Mouse (Mus musculus) 416B (cell line): ENCODE measurements around the gene Rbpj.

Experiments used
- DNase-seq: peaks from one replicate; pipeline ENCODE4 v3.0.0; 2011; ENCODE audit warnings: low read depth

Rbpj gene

DNA sequence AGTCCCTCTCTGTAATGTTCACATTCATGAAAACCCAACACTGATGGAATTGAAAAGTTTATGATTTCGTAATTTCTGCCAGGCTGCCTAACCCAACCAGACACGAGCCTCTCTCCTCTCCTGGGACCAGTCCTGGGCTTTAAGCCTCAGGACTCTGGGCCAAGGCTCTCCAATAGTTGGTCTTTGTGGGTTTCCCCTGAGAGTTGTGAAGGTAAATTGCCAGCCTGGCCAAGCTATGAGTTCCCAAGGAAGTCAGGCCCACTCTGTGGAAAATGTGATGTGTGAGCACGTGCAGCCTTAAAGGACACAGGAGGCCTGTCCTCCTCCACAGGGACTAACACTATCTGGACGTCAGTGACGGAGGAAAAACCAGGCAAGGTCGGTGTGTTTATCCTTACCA, 85.4 kb downstream of the Rbpj start:
- no peak for DNase-seq

DNA sequence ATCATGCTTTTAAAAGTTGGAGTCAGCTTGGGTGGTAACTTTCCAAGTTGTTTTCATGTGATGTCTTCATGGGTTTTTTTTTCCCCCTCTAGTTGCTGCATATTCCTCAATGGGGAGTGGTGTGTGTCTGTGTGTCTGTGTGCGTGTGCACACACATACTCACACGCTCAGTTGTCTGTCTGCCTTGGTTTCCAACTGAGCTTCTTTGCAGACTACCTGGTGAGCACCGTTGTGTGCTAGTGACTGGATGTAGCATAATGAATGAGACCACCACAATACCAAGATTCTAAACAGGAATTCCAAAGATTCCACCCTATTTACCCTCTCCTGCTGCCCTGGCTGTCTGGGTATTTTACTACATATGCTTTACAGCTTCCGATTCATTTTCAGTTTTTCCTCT, 86.0 kb downstream of the Rbpj start:
- DNase-seq: no peak

DNA sequence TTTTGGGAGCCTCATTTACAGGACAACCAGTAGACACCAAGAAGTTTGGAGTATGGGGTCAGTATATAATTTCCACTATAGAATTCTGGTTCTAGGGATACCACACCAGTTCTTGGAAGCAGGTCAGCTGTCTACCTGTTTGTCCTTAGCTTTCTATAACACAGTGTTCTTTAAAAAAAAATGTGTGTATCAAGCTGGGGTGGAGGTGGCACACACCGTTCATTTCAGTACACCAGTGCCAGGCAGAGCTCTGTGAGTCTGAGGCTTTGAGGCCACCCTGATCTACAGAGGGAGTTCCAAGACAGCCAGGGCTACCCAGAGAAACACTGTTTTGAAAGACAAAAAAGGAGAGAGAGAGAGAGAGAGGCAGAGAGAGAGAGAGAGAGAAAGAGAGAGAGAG, 87.3 kb downstream of the Rbpj start:
- no peak for DNase-seq

DNA sequence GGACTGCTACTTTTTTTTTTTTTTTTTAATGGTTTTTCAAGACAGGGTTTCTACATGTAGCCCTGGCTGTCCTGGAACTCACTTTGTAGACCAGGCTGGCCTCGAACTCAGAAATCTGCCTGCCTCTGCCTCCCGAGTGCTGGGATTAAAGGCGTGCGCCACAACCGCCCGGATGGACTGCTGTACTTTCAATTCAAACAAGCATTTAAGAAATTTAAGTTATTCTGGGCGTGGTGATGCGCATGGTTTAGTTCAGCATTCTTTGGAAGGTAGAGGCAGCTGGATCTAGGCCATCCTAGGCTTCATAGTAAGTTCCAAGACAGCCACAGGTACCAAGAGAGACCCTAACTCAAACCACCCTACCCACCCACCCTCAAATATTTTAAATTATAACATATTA, 88.2 kb downstream of the Rbpj start:
- DNase-seq: no peak

DNA sequence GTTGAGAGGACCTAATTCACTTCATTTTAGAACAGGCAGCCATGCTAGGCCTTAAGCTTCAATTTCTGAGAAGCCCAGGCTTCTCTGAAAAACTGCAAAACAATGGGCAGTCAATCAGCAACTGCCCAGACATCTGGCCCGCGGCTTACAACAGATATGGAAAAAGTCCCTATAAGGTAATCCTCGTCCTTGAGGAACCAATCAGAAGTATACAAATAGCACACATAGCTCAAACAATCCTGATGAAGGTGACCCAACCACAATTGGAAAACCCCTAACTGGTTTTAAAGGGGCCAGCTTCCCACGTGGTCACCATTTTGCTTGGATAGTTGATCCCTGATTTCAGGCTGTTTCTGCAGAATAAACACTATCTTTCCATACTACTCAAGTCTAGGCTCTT, 89.0 kb downstream of the Rbpj start:
- no peak for DNase-seq

DNA sequence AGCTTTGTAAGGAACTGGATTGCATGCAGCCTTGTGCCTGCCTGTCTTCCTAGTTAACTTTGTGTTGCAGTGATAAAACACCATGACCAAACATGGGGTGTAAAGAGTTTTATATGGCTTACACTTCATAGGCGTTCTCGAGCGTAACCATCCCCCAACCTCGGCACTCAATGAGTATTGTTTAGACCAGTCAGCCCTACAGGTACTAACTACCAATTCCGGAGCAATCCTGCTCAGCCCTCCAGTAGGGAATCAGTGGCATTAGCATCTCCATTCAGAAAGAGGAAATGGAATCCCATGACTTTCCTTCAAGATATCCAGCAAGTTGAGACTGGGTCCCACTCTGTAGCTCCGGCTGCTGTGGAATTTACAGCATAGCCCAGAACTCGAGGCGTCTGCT, 89.5 kb downstream of the Rbpj start:
- DNase-seq: no peak

DNA sequence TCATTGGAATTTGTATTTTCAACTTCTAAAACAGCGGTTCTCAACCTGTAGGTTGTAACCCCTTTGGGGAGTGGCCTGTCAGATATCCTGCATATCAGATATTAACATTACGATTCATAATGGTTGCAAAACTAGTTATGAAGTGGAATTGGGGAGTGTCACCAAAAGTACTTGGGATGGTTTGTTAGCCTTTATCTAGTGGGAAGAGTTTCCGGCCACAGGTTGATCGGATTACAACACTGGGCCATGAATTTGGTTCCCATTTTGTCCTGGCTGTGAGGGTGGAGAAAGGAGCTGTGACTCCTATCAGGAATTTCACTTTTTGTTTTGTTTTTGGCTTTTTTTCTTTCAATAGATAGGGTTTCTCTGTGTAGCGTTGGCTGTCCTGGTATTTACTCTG, 90.0 kb downstream of the Rbpj start:
- no peak for DNase-seq

DNA sequence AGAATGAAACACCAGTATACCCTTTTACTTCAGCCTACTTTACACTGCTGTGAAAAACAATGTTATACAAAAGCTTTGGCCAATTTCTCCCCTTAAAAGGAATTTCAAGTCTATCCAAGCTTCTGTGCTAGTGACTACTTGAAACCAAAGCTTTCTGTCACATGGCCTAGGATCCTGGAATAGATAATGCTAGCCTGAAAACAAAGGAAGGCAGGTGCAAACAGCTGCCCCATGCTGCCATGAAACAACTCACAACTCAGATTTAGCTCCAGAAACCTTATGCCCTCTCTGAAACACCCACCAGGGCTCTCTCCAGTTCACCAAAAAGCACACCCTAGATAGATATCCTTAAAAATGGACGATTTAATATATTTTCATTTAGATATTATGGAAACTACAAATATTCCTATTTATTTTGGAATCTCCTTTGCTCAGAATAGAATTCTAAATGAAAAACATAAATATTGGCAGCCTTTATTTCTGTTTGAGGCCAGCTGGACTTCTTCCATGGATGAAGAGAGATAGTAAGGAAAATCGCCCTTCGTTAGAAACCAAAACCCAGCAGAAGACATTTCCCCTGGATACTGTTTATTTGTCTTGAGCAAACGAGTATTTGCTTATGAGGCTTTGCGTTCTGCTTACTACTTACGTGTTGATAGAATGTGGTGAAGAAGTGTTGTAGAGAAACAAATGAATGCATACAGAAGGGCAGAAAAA, 91.8 kb downstream of the Rbpj start:
- no peak for DNase-seq

DNA sequence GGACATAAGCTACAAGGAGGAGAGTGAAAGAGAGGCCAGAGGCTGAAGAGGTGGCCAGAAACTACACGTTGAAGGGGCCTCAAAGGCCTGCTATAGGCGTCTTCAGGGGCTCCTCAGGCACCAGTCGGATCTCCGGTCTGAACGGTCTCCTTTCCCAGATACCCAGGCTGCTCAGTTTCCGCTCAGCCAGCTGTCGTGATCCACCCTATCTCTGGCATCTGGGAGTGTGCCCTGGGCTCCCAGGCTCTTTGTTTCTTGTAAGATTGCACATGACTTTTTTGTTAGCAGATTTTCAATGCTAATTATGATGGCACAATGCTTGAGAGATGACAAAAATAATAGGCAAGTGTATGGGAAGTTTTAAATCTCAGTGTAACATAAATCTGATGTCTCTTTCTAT, 95.2 kb downstream of the Rbpj start:
- no peak for DNase-seq

DNA sequence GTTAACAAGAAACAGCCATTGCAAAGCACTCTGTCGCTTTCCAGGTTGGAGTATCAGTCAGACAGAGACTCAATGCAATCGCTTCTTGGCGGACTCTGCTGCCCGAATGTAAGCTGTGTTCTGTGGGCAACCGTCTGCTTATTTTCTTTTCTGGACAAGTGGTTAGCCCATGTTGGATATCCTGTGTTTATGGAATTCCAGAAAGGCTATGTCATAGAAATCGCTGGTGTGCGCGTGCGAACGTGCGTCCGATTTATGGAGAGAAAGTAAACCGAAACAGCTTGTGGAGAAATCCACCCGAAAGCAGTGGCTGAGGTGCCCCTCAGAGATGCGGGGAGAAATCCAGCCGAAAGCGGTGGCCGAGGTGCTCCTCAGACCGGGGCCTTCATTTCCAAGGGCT, 98.4 kb downstream of the Rbpj start:
- DNase-seq: no peak

DNA sequence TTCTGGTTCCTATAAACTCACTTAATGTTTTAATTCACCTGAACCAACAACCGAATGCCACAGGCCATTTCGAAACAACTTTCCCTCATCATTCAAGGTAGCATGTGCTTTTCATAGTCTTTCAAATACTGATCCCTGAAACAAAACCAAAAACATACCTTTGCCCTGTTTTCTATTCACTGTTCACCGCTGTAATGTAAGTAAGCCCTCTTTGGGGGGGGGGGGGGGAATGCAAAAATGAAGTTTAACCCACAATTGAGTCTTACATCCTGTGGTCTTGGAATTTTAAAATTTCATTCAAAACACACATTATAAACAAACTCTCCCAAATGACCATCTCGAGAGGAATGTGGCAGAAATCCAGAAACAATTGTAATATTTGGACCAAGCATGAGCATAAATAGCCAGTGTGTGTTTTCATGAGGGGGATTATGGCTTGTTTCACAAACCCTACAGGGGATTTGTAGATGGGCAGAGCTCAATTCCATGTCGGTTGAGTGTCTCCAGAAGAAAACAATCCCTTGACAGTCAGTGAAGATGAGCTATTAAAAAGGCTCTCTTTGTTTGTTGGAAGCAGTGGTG, 99.4 kb downstream of the Rbpj start:
- DNase-seq: no peak

DNA sequence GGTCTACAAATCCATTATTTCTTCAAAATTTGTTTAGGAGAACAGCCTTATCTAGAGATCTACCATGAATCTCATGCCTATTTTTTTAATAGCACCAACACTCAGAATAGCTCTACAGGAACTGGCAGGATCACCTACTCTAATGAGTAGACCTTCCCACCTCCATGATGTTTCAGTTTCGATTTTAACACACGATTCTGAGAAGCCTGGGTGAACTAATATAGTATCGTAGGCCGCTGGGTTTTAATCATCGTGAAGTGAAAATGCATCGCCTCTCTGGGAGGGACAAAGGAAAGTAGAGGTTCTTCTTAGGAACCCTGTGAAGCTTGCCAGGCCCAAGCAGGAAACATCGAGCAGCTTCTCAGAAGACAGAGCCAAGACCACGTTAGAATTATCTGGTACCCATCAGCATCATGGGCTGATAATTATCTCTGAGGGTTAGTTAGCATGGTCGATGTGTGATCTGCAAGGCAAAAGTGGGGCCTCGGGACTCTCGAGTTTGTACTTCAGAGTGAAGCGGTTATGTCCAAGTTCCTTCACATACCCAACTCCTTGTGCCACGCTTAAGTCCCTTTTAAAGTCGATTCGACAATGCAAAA, 100.6 kb downstream of the Rbpj start:
- no peak for DNase-seq

DNA sequence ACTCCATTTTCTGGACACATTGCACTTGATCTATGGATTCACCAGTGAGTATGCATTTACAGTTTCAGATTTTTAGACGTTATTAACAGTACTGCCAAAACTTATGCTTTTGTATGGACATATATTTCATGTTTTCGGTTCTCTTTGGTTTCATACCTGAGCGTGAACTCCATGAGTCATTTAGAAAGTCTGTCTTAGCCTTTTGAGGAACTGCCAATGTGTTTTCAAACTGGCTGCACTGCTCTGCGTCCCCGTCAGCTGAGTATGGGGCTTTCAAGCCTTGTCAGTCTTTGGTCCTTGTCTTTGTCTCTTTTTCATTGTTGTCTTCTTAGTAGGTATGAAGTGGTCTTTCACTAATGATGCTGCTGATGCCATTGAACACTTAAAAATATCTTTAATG, 106.5 kb downstream of the Rbpj start:
- DNase-seq: no peak

DNA sequence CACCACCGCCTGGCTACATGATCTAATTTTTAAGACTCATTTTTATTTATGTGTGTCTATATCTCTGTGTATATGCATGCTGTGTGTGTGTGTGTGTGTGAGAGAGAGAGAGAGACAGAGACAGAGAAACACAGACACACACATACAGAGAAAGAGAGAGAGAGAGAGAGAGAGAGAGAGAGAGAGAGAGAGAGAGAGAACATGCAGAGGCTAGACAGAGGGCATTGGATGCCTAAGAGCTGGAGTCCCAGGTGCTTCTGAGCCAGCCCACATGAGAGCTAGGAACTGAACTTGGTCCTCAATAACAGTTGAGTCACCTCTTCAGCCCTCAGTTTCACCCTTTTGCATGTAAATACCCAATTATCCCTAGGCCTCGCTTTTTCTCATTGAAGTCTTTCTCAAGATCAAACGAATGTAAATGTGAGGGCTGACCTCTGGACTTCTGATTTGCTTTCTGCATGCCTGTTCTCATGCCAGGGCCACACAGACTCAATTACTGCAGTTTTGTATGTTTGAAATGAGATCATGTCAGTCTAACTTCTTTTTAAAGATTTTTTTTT, 109.0 kb downstream of the Rbpj start:
- no peak for DNase-seq

DNA sequence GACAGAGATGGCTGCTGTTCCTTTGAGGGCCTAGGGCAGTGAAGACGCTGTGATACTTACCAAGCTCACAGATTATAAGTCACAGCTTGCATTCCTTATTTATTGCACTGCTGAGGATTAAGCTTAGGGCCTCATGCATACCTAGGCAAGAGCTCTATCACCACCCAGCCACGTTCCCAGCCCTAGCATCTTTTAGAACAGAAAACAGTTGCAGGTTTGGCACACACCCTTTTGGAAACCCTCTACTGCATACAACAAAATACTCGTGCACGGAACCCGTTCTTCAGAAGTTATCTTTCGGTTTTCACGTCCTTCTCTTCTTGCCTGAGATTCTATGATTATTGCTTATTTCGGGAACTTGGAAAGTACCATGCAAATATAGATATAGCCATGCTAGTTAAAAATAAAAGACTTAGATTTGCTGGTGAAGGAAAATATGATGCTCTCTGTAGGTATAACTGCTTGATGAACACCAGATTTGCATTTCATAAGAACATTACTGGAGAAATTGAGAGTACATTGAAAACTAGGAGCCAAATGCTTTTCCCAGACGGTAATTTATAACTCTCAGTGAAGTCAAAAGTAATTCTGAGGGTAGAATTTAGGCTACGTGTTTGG, 111.4 kb downstream of the Rbpj start:
- no peak for DNase-seq

DNA sequence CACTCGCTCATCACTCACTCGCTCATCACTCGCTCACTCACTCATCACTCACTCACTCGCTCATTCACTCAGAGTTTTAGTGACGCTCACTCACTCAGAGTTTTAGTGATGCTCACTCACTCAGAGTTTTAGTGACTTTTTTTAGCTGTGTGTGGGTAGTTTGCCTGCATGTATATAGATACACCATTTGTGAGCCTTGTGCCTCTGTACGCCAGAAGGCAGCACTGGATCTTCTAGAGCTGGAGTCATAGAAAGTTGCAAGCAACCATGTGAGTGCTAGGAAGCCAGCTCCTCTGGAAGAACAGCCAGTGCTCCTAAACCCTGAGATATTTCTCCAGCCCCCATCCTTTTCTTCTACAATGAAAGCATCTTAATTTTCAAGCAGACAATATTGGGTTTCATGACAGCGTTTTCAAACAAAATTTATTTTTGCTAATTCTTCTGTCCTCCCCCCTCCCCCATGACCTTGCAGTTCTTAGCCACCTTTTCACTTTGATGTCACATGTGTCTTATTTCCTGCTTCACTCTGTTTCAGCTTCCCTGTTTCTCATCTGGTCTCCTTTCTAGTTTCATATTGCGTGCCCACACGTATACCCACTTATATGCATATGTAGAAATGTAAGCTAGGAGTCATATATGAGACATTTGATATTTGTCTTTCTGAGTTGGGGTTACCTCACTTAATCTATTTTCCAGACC, 118.3 kb downstream of the Rbpj start:
- no peak for DNase-seq

DNA sequence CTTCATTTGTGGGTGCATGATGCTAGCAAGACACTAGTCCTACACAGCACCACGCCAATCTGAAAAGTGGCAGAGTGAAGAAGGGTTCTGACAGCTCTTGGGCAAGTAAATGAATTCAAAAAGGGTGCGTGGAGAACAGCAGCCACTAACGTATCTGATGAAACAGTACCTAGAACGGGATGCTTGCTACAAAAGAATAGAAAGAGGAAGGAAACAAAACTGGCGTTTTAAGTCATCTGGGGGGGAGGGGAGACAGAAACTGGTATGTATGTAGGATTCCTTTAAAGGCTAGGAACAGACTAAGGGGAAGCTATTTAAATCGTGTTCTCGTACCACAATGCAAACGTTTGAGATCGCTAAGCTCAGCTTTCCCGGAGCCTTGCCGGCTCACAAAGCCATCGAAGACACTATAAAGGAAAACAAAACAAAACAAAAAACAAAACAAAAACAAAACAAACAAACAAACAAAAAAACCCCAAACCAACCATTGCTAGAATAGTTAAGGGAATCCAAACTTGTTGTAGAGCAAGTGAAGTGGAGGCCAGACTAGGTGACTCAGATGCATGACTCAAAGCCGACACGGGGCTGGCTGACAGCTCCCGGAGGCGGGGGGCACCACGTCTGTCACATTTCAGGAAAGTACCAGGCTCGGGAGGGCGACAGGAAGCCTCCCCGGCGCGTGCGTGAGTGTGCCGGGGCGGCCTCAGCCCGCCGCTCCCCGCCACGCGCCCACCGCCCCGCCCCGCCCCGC, 122.6 kb downstream of the Rbpj start:
- DNase-seq: peak; percentile 91

DNA sequence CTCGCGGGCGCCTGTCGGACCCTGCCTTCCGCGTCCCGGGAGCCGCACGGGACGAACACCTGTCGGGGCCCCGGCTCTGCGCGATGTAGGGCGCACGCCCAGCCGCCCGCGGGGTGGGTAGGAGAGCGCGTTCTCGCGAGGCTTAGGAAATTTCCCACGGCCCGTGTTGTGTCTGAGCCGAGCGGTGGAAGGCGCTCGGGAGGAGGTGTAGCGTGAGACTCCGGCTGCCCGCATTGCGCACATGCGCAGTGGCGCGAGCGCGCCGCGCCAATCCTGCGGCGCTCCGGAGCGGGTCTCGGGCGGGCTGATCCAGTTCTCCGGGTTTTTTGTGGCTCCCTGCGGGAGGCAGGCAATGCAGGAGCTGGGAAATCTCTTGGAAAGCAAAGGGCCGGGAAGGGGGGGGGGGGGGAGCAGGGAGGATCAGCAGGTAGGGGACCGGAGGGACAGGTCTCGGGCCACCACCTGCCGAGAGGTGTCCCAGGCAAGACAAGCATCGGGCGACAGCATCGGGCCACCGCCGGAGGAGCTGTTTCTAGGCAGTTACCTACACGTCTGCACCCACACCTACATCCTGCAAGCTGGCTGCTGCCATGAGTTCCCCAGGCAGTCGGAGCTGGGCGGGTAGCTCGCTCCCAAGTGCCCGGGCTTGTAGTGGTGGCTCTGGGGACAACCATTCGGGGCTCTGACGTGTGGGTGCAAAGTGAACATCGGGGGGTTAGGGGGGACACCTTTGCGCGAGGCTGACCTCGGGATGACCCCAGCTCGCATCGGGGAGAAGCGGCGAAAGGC, 123.4 kb downstream of the Rbpj start:
- DNase-seq: peak; percentile 93

DNA sequence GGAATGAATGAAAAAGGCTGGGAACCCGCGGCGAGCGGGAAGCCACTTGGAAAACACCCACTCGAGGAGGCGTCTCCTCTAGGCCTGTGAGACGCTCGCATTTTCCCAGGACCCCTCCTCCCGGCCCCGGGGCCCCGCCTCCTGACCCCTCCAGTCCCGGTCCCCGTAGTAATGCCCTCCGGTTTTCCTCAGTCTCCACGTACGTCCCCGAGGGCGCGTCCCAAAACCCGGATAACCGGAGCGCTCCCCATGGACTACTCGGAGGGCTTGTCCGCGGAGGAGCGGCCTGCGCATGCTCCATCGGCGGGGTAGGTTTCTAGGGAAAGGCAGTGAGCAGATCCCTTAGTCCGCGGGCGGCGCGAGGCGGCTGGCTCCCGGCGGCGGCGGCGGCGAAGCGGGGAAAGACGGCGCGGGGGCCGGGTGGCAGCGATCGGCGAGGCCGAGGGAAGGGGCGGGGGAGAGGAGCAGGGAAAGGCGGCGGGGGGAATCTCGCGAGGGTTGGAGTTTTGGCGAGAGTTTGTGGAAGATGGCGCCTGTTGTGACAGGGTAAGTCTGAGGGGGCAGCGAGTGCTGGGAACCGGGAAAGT, 124.3 kb downstream of the Rbpj start:
- peak; percentile 97 for DNase-seq

DNA sequence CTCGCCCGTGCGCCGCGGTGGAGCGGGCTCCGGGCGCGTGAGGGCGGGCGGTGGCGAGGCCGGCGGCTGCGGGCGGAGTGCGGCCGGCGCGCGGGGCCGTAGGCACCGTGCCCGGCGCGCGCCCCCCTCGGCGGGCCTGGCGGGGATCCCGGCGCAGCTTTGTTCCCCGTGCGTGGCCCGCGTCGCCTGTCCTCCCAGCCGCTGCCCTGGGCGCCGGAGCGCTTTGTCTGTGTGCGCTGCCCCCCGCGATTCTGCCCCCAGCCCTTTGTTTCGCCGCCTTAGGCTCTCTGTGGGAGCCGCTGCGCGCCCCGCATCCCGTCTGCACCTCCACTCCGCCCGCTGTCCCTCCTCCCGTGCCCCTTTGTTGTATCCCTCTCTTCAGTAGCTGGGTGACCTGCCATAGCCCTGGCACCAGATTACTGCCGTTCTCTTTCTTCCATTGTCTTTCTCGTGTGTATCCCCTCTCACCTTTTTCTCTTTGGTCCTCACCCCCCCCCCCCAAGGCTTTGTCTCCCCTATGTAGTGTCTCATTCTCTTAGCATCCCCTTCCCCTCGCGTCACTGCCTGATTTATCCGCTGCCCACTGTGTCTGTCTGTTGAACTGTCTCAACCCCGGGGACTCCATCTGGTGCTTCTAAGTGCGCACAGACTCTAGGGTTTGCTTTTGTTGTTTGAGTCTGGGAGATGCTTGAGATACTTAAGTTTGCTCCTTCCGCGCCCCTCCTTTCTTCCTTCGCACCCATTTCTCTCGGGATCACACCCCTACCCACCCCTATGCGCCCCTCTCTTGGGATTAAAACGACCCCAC, 125.1 kb downstream of the Rbpj start:
- peak; percentile 53 for DNase-seq
